Mouse (Mus musculus): Measurements from ENCODE around the gene Naa40.

Gene Naa40

DNA sequence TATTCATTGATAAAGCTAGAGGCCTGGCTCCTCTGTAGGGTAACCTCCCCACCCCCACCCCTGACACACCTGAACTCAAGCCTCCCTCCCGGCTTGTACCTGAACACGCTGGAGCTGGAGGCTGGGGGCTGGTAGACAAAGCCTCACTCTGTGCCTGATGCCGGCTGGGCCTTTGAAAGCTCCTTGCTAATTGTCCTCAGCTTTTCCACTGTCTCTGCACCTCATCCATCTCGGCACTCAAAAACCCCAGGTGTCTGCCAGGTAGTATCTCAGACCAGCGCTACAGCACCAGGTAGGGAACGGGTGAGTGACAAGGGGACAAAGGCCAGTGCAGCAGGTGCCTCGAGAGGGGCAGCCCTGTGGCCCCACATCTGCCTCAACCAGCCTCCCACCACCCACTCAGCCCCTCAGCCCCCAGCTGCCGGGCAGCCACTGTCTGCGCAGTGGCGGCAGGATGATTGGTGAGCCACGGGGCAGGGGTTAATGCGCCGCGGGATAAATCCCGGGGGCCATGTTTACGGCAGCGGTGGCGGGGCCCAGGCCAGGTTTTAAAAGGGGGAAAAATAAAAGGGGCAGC lies 55.2 kb downstream of the Naa40 start:
- in situ Hi-C loops (cut with MboI, MseI): no loop called here

DNA sequence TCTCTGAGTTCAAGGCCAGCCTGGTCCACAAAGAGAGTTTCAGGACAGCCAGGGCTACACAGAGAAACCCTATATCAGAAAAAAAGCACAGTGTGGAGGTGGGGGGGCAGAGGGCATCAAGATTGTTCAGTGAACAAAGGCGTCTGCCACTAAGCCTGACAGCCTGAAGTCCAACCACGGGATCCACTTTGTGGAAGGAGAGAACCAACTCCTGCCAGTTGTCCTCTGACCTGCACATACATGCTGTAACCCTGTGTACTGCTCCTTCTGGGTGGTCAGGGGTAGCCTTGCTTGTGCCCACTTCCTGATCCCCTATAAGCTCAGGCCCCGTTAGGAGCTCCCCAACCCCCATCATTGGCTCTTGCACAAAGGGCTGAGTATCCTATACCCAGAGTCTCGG lies 55.9 kb downstream of the Naa40 start:
- in situ Hi-C loops (cut with MboI, MseI): no loop called here

DNA sequence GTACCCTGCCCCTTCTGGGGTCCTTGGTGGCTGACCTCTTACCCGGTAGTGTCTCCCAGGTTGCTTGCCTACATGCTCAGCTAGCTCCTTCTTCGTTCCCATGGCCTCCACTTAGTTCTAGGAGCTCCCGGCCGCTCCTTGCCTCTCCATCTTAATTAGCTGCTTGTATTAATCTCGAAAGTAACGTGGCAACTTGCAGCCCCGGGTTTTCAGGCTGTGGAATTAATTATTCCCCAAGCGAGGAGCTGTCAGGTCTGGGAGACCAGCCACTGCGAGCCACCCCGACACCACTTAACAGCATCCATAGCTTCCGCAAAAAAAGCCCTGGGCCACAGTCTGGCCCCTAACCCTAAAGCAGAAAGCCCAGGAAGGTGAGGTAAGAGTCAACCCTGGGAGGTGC lies 57.6 kb downstream of the Naa40 start:
- in situ Hi-C loops (cut with MboI, MseI): no loop called here

DNA sequence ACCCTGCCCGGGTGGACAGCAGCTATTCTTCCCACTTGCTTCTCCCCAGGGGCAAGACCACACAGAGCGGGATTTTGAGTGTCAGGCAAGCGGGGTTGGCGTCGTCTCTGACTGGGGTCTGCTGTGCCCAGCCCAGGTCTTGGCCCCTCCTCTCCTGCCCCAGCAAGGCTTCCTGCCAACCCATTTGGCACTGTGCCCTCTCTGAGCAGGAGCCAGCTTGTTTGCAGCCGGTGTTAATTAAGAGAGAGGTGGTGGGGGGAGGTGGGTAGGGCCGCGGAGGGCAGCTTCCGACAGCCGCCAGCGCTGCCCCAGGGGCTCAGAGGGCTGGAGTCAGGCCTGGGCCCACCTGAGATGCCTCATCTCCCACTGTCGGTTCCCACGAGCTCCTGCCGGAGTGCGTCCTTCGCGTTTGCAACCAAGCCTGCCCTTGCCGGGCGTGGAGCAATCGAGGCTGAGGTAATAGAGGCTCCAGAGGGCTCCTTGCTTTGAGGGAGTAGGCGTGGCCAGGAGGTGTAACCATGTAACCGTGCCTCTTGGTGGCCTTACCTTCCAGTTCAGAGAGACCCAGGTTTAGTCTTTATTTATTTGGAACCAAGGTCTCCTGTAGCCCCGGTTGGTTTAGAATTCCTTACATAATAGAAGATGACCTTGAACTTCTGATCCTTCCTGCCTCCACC lies 58.6 kb downstream of the Naa40 start:
- in situ Hi-C loops (cut with MboI, MseI): no loop called here

DNA sequence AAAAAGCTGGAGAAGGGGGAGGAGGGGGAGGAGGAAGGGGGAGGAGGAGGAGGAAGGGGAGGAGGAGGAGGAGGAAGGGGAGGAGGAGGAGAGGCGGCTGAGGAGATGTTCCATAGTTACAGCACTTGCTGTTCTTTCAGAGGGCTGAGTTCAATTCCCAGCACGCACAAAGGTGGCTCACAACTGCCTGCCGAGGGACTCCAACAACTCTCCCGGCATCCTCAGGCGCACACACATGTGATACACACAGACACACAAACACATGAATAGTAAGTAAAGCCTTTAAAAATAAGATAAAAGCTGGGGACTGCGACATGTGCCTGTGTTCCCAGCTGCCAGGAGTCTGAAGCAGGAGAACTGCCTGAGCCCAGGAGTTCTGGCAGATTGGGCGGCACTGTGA lies 59.5 kb downstream of the Naa40 start:
- in situ Hi-C loops (cut with MboI, MseI): no loop called here

DNA sequence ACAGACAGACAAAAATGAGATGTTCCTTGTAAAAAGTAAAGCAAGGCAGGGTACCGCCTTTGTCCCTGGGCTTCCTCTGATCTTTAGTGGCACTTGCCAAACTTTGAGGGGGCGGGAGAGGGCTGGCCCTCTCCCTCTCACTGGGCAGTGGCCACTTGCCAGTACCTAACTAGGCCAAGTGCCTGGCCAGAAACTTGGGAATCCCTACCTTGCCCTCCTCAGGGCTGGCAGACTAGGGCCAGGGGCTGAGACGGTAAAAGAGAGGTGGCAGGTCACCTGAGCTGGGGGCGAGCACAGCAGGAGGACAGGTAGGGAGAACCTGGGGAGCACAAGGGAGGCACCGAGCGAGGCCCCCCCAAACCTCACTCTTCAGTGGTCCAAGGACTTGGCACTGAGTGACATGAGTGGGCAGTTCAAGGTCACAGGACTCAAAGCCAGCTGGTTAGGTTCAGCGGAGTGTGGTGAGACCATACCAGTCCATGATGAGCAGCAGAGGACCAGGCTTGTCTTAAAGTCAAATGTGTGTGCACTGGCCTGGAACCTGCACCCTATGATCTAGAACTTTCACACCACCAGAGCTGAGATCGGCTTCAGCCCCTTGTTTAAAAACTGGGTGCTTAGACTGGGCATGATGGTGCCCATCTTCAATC lies 60.1 kb downstream of the Naa40 start:
- in situ Hi-C loops (cut with MboI, MseI): no loop called here

DNA sequence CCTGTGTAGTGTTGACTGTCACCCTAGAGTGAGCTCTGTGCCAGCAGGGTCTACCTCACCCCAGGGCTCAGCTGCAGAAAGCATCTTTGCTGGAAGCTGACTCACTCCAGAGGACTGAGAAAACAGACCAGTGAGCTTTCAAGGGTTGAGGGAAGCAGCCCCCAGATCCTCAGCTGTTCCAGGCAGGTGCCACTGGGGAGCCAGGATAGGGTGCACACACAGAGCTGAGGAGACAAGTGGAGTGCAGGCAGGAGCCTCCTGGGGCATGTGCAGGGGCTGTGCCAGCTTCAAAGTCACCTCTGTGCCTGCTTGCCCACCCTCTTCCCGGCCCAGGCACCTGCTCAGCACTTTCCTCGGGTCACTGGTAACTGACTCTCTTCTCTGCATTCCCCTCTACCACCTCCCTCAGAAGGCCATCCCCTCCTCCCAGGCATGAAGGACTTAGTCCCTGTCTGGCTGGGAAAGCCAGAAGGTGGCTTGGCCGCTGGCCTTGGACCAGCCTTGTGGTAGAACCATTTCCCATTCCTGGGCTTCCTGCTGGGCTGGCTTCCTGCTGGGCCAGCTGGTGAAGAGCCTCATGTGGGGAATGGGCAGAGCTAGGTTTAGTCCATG lies 62.0 kb downstream of the Naa40 start:
- in situ Hi-C loops (cut with MboI, MseI): no loop called here

DNA sequence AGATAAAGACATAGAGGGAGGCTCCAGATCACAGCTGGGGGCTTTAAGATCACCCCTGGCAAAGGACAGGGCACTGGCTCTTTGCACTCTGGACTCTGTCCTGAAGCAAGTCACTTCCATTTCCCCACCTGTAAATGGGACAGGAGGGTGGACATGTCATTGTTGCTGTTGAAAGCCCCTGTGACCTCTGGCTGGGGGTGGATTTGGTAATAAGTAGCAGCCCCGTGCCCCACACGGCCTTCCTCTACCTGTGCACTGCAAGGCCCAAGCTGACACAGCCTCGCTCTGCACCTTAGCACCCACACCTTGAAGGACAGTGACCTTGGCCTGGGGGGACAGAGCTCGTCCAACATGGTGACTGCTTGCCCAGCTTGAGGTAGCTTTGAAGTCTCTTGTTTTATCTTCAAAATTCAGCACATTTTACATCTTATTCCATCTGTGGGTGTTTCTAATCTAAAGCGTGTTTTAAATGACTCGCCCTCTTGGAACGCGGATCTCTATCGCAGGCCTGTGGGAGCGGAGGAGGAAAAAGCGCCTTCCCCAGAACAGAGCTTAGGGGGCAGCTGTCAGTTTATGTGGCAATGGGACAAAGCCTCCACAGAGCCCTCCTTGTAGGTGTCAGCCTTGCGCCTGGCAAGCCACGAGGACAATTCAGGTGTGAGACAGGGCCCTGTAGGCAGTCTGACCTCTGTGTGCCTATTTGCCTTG lies 63.0 kb downstream of the Naa40 start:
- in situ Hi-C loops (cut with MboI, MseI): no loop called here

DNA sequence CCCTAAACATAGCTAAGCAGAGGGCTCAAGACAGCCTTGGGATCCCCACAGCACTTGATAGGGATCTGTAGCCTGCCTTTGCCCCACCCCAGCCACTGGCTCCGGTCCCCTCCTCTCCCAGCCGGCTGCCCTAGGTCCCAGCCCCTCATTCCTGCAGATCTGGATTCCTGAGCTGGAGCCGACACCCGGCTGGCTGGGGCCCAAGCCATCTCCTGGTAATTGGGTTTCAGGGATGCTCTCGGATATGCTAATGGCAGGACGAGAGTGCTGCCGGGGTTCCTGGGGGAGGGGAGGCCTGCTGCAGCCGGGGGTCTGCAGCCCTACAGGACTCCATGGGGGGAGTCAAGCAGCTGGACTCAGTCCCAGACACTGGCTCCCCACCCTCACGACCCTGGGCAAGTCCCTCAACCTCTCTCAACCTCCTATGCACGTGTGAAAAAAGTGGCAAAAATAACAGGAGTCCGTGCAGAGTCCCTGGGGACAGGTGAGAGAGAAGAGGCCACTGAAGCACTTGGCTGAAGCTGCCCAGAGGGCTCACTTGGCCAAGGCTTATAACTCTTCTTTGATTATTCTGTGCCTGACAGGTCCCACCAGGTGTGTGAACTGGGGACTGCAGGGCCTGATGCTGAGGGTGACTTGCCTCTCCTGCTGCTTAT lies 64.8 kb downstream of the Naa40 start:
- in situ Hi-C loops (cut with MboI, MseI): no loop called here
